Mouse (Mus musculus) hindbrain, embryonic 12.5 days (tissue): ENCODE measurements around the gene Wdr64. TPM values are rescaled to one million over a fixed set of nuclear protein-coding genes. Genes with fewer than 3 reads are reported as not detected.

Experiments
- ATAC-seq: fragments of 200-750 bp; cut with Nextera tagmentation; 2 replicates; pipeline ENCODE4 v1.8.0; 2017; ENCODE audit warnings: moderate TSS enrichment; ENCODE audit not compliant: low FRiP score
- H3K27ac ChIP-seq: fragments of 300-500 bp; sonication (generic); 2 replicates; pipeline ENCODE4 v1.5.1; 2016; ENCODE audit warnings: mild to moderate bottlenecking
- H3K27me3 ChIP-seq: fragments of 300-500 bp; sonication (generic); 2 replicates; pipeline ENCODE4 v1.6.1; 2016; ENCODE audit warnings: mild to moderate bottlenecking
- H3K36me3 ChIP-seq: fragments of 300-500 bp; sonication (generic); 2 replicates; pipeline ENCODE4 v1.6.1; 2016; ENCODE audit warnings: mild to moderate bottlenecking
- H3K4me1 ChIP-seq: fragments of 300-500 bp; sonication (generic); 2 replicates; pipeline ENCODE4 v1.6.1; 2016
- H3K4me2 ChIP-seq: fragments of 300-500 bp; sonication (generic); replicated peaks from 2 replicates; pipeline ENCODE4 v1.6.1; 2016; ENCODE audit warnings: mild to moderate bottlenecking
- H3K4me3 ChIP-seq: fragments of 300-500 bp; sonication (generic); 2 replicates; pipeline ENCODE4 v1.5.1; 2016; ENCODE audit warnings: mild to moderate bottlenecking
- H3K9ac ChIP-seq: fragments of 300-500 bp; sonication (generic); 2 replicates; pipeline ENCODE4 v1.6.1; 2016; ENCODE audit warnings: mild to moderate bottlenecking, moderate library complexity
- H3K9me3 ChIP-seq: fragments of 300-500 bp; sonication (generic); replicated peaks from 2 replicates; pipeline ENCODE4 v1.6.1; 2016; ENCODE audit warnings: mild to moderate bottlenecking
- WGBS: fragments of 180-500 bp; shearing (Covaris S2); methylation state at CpG from one replicate; pipeline ENCODE4 v1.1.7; 2016; 5-methylcytosine and 5-hydroxymethylcytosine counted together
- polyA plus RNA-seq: library from polyadenylated mRNA; unstranded; fragments of >200 nt; fragmentation: Nextera tagmentation; extraction: Ambion mirVana; gene quantifications from 2 replicates; pipeline ENCODE4 v1.2.1, GENCODE M21; 2016

Wdr64 gene
- polyA plus RNA-seq, 1 experiment from 2014 or later: not detected

GRCm38 (mm10) chr1:175794668-175795067 is 96.3 kb downstream of the Wdr64 start:
- no peak for ATAC-seq
- no peak overlapping the region for H3K27ac ChIP-seq
- no peak overlapping the region for H3K4me2 ChIP-seq
- H3K4me1 ChIP-seq: no peaks in the 10 kb centered on the region
- no peak overlapping the region for H3K9ac ChIP-seq
- no peak overlapping the region for H3K4me3 ChIP-seq
- H3K27me3 ChIP-seq: no peaks in the 10 kb centered on the region
- 71% methylated on average over 2 of the region's 2 CpGs for WGBS
- no peaks in the 10 kb centered on the region for H3K9me3 ChIP-seq
- H3K36me3 ChIP-seq: no peaks in the 10 kb centered on the region

- H3K4me3 ChIP-seq: no peak overlapping the region
- WGBS: 71% methylated on average over 5 of the region's 5 CpGs
- H3K9me3 ChIP-seq: no peaks in the 10 kb centered on the region
- H3K9ac ChIP-seq: no peak overlapping the region
- no peak for ATAC-seq
- H3K27me3 ChIP-seq: no peaks in the 10 kb centered on the region
- no peaks in the 10 kb centered on the region for H3K4me1 ChIP-seq
- no peaks in the 10 kb centered on the region for H3K36me3 ChIP-seq
- no peak overlapping the region for H3K27ac ChIP-seq
- H3K4me2 ChIP-seq: no peak overlapping the region
These were observed 110.0 kb downstream of the Wdr64 start for GRCm38 (mm10) chr1:175808356-175808755.

- H3K27me3 ChIP-seq: no peaks in the 10 kb centered on the region
- no peak overlapping the region for H3K4me3 ChIP-seq
- H3K9me3 ChIP-seq: no peaks in the 10 kb centered on the region
- H3K9ac ChIP-seq: no peak overlapping the region
- no peaks in the 10 kb centered on the region for H3K4me1 ChIP-seq
- no peak overlapping the region for H3K4me2 ChIP-seq
- H3K27ac ChIP-seq: no peak overlapping the region
- no peak for ATAC-seq
- WGBS: 17% methylated on average over 1 of the region's 1 CpGs
- no peaks in the 10 kb centered on the region for H3K36me3 ChIP-seq
These were observed 113.2 kb downstream of the Wdr64 start for GRCm38 (mm10) chr1:175811625-175812024.

GRCm38 (mm10) chr1:175823815-175824438 is 125.5 kb downstream of the Wdr64 start:
- no peak for ATAC-seq
- 70% methylated on average over 9 of the region's 9 CpGs for WGBS
- H3K36me3 ChIP-seq: no peaks in the 10 kb centered on the region
- H3K4me1 ChIP-seq: no peaks in the 10 kb centered on the region
- no peak overlapping the region for H3K4me3 ChIP-seq
- H3K27ac ChIP-seq: no peak overlapping the region
- H3K9ac ChIP-seq: no peak overlapping the region
- H3K9me3 ChIP-seq: no peaks in the 10 kb centered on the region
- H3K4me2 ChIP-seq: no peak overlapping the region
- no peaks in the 10 kb centered on the region for H3K27me3 ChIP-seq

- Histone ChIP-seq H3K4me2 (no peak overlapping the region), H3K36me3 (no peaks in the 10 kb centered on the region), H3K4me3 (no peak overlapping the region), H3K27me3 (no peaks in the 10 kb centered on the region), H3K4me1 (no peaks in the 10 kb centered on the region), H3K27ac (no peak overlapping the region), H3K9ac (no peak overlapping the region), H3K9me3 (no peaks in the 10 kb centered on the region)
- ATAC-seq: no peak
- 89% methylated on average over 7 of the region's 7 CpGs for WGBS
These were observed 130.1 kb downstream of the Wdr64 start for GRCm38 (mm10) chr1:175828539-175828938.

GRCm38 (mm10) chr1:175829220-175829619 is 130.8 kb downstream of the Wdr64 start:
- 96% methylated on average over 2 of the region's 2 CpGs for WGBS
- no peaks in the 10 kb centered on the region for H3K27me3 ChIP-seq
- no peaks in the 10 kb centered on the region for H3K4me1 ChIP-seq
- no peaks in the 10 kb centered on the region for H3K9me3 ChIP-seq
- no peak overlapping the region for H3K4me3 ChIP-seq
- H3K36me3 ChIP-seq: no peaks in the 10 kb centered on the region
- H3K4me2 ChIP-seq: no peak overlapping the region
- no peak for ATAC-seq
- H3K9ac ChIP-seq: no peak overlapping the region
- no peak overlapping the region for H3K27ac ChIP-seq

GRCm38 (mm10) chr1:175855515-175855914 is 157.1 kb downstream of the Wdr64 start:
- ATAC-seq: no peak
- Histone ChIP-seq H3K4me3 (no peak overlapping the region), H3K27ac (no peak overlapping the region), H3K4me2 (no peak overlapping the region), H3K9me3 (no peaks in the 10 kb centered on the region), H3K27me3 (no peaks in the 10 kb centered on the region), H3K9ac (no peak overlapping the region), H3K36me3 (no peaks in the 10 kb centered on the region), H3K4me1 (no peaks in the 10 kb centered on the region)
- 91% methylated on average over 1 of the region's 1 CpGs for WGBS

Other genes starting within 250 kb of the Wdr64 start
- 10.6 and 13.0 TPM in 2 replicates for gene Rgs7, start 206.1 kb upstream of the Wdr64 start, polyA plus RNA-seq
- gene Kmo, start 78.2 kb upstream of the Wdr64 start, polyA plus RNA-seq: 0.09 TPM in 1 of 2 replicates, not detected in the other
- gene Fh1, start 73.0 kb upstream of the Wdr64 start, polyA plus RNA-seq: 69.5 and 81.7 TPM in 2 replicates
- 8.6 and 10.3 TPM in 2 replicates for gene Opn3, start 5.8 kb upstream of the Wdr64 start, polyA plus RNA-seq
- 5.9 and 6.0 TPM in 2 replicates for gene Chml, start 5.7 kb upstream of the Wdr64 start, polyA plus RNA-seq
- 52.8 and 54.5 TPM in 2 replicates for gene Exo1, start 182.0 kb downstream of the Wdr64 start, polyA plus RNA-seq
- not detected in 2 replicates for gene Gm38100, start 221.7 kb downstream of the Wdr64 start, polyA plus RNA-seq